Mouse (Mus musculus): Measurements from ENCODE around the gene Mrpl24. TPM values are rescaled to one million over a fixed set of nuclear protein-coding genes. Genes with fewer than 3 reads are reported as not detected.

Mrpl24 gene
- total and polyA plus RNA-seq, 3 experiments: 123 to 176 (median 166) TPM

DNA sequence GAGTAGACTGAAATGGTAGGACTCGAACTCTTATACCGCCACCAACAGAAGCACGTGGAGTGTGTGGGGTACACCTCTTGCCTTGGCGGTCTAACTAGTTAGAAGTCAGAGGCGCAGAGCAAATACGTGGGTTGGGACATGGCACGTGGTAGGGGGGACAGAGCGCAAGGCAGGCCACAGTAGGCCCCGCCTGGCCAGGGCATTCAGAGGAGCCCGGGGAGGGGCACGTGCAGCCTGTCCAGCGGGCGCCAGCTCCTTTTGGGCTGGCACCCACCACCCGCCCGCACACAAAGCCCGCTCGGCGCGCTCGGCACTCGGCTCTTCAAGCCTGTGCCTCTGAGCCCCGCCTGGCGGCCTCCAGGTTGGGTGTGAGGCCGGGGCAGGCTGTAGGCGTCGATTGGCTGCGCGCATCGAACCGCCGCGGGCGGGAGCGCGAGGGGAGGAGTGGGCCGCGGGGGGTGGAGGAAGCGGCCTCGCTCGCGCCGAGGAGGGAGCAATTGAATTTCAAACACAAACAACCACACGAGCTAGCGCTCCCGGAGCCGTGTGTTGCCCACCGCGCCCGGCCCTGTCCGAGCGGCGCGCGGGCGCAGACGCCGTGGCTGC is 13.3 kb upstream of the Mrpl24 start, which contains the start of gene Hdgf:
Hdgf (plus strand) TSS at position 442 of the 606 bp plus-strand sequence.
- peak within 1 kb of the TSS; percentile 91 for H3K4me2 ChIP-seq (ENCODE audit: insufficient read depth, low read depth, poor library complexity, severe bottlenecking)
- H3K27ac ChIP-seq (ENCODE audit: insufficient read depth, low read depth): peak within 1 kb of the TSS; percentile 58
- peak within 1 kb of the TSS; percentile 75 for H3K9ac ChIP-seq (ENCODE audit: insufficient read depth, low read depth)
- peaks cover 12 to 44% of the 10 kb centered on the region in 2 experiments for H3K4me1 ChIP-seq (ENCODE audit: control insufficient read depth in 1 of 2, insufficient read depth in 2 of 2)
- DNase-seq (ENCODE audit: extremely low read depth): peak; percentile 91
- H3K79me2 ChIP-seq (replicated peaks; ENCODE audit: control insufficient read depth, extremely low read depth, insufficient read depth, poor library complexity, severe bottlenecking): peaks cover 47% of the 10 kb centered on the region
- dilution Hi-C loops (cut with MboI; ENCODE audit: extremely low pct_ligation_motif_present, extremely low pct_unique_long_range_greater_than_20kb, low sequenced_read_pairs): no loop called here
- peaks cover 0 to 3% of the 10 kb centered on the region in 2 experiments for H3K36me3 ChIP-seq (replicated peaks in 1 of 2; ENCODE audit: control insufficient read depth in 1 of 2, insufficient read depth in 1 of 2, low read length in 1 of 2)
- H3K9me3 ChIP-seq (replicated peaks; ENCODE audit: low read length): no peaks in the 10 kb centered on the region
- 0 out of 2 replicates have a peak, but pooled peaks have one; percentile 2 for TF ChIP-seq UBTF (IDR thresholded peaks at IDR 0.05; ENCODE audit: low read depth, low read length)
- TF ChIP-seq RAD21 (IDR thresholded peaks at IDR 0.05; ENCODE audit: low read depth, low read length): no peak
- TF ChIP-seq MAZ (IDR thresholded peaks at IDR 0.05; ENCODE audit: low read depth, low read length): peak; percentile 97; the same call in 1 of the 2 replicates
- no peak for TF ChIP-seq JUND (conservative IDR thresholded peaks at IDR 0.05; ENCODE audit: low read depth, low read length)
- 0 out of 2 replicates have a peak, but pooled peaks have one; percentile 24 for TF ChIP-seq NRF1 (IDR thresholded peaks at IDR 0.05; ENCODE audit: low read depth, low read length)
- peak; percentile 32; the same call in 1 of the 2 replicates for TF ChIP-seq NELFE (IDR thresholded peaks at IDR 0.05; ENCODE audit: low read depth, low read length)
- TF ChIP-seq TBP (conservative IDR thresholded peaks at IDR 0.05; ENCODE audit: low read depth, low read length): no peak
- TF ChIP-seq BHLHE40 (IDR thresholded peaks at IDR 0.05; ENCODE audit: low read depth, low read length): peak; percentile 99
- no peak for TF ChIP-seq PAX5 (IDR thresholded peaks at IDR 0.05; ENCODE audit: low read length)
- peak; percentile 68; the same call in 1 of the 2 replicates for TF ChIP-seq MEF2A (IDR thresholded peaks at IDR 0.05; ENCODE audit: borderline replicate concordance, low read depth, low read length)
- no peak for TF ChIP-seq CHD2 (IDR thresholded peaks at IDR 0.05; ENCODE audit: low read length)
- TF ChIP-seq KAT2A (IDR thresholded peaks at IDR 0.05; ENCODE audit: insufficient replicate concordance, low read length): peak; percentile 58; the same call in 1 of the 2 replicates
- no peak for TF ChIP-seq RCOR1 (conservative IDR thresholded peaks at IDR 0.05; ENCODE audit: low read depth, low read length)
- TF ChIP-seq CTCF (conservative IDR thresholded peaks at IDR 0.05 in 1 of 2, IDR thresholded peaks at IDR 0.05 in 1 of 2; ENCODE audit: low read depth in 2 of 2, low read length in 2 of 2): no peak
- TF ChIP-seq HCFC1 (IDR thresholded peaks at IDR 0.05; ENCODE audit: low read depth, low read length): peak; percentile 91
- TF ChIP-seq TCF12 (IDR thresholded peaks at IDR 0.05; ENCODE audit: low read depth, low read length): no peak; the same call in none of the 2 replicates
- TF ChIP-seq POLR2A (IDR thresholded peaks at IDR 0.05; ENCODE audit: low read depth, low read length): peak; percentile 73
- peak; percentile 59 for TF ChIP-seq USF2 (conservative IDR thresholded peaks at IDR 0.05; ENCODE audit: low read depth, low read length)
- no peak for TF ChIP-seq SMC3 (IDR thresholded peaks at IDR 0.05; ENCODE audit: low read depth, low read length)
- TF ChIP-seq MAFK (IDR thresholded peaks at IDR 0.05; ENCODE audit: insufficient replicate concordance, low read length): no peak
- TF ChIP-seq USF1 (IDR thresholded peaks at IDR 0.05; ENCODE audit: low read depth, low read length): peak; percentile 67
- TF ChIP-seq ZC3H11A (IDR thresholded peaks at IDR 0.05; ENCODE audit: low read depth, low read length): no peak
- TF ChIP-seq POLR2AphosphoS2 (IDR thresholded peaks at IDR 0.05; ENCODE audit: low read depth, low read length): no peak
- no peak; the same call in 1 of the 2 replicates for TF ChIP-seq GABPA (IDR thresholded peaks at IDR 0.05; ENCODE audit: insufficient replicate concordance, low read depth, low read length)
- no peak for TF ChIP-seq EP300 (IDR thresholded peaks at IDR 0.05; ENCODE audit: low read length)
- TF ChIP-seq ELF1 (IDR thresholded peaks at IDR 0.05; ENCODE audit: low read depth, low read length): peak; percentile 42; the same call in 1 of the 2 replicates
- peak; percentile 94 for TF ChIP-seq MXI1 (IDR thresholded peaks at IDR 0.05; ENCODE audit: low read depth, low read length)
- TF ChIP-seq ETS1 (conservative IDR thresholded peaks at IDR 0.05; ENCODE audit: low read depth, low read length): 0 out of 2 replicates have a peak, but pooled peaks have one; percentile 34
- TF ChIP-seq IRF4 (IDR thresholded peaks at IDR 0.05; ENCODE audit: low read depth, low read length): peak; percentile 52
- peak; percentile 99 for TF ChIP-seq SIN3A (IDR thresholded peaks at IDR 0.05; ENCODE audit: low read length)
- peak; percentile 97 for TF ChIP-seq MAX (IDR thresholded peaks at IDR 0.05; ENCODE audit: low read length)
- TF ChIP-seq JUN (IDR thresholded peaks at IDR 0.05; ENCODE audit: insufficient read depth, low read depth, low read length): no peak
- TF ChIP-seq ZNF384 (IDR thresholded peaks at IDR 0.05; ENCODE audit: low read depth, low read length): no peak
- TF ChIP-seq E2F4 (IDR thresholded peaks at IDR 0.05; ENCODE audit: insufficient replicate concordance, low read depth, low read length): no peak
- TF ChIP-seq MYC (IDR thresholded peaks at IDR 0.05; ENCODE audit: low read depth, low read length): peak; percentile 97
- peak; percentile 33; the same call in 1 of the 2 replicates for TF ChIP-seq ZMIZ1 (IDR thresholded peaks at IDR 0.05; ENCODE audit: low read depth, low read length)
- H3K27me3 ChIP-seq (replicated peaks): no peaks in the 10 kb centered on the region
- H3K4me3 ChIP-seq (replicated peaks in 1 of 3; ENCODE audit: low read depth in 2 of 3, low read length in 2 of 3, poor library complexity in 1 of 3): peak within 1 kb of the TSS; percentile 71 to 99 (median 91)
- in situ Hi-C loops (cut with MboI; ENCODE audit: low pct_ligation_motif_present, low pct_unique_long_range_greater_than_20kb, low sequenced_read_pairs): no loop called here
